Mouse (Mus musculus) testis, adult 2 months (tissue): Measurements from ENCODE around the gene Dnajb1. TPM values are rescaled to one million over a fixed set of nuclear protein-coding genes. Genes with fewer than 3 reads are reported as not detected.

Experiments
- H3K27ac ChIP-seq: fragments of 200-500 bp; 2 replicates; pipeline ENCODE4 v1.5.1; 2012; ENCODE audit warnings: low read depth, low read length; ENCODE audit not compliant: control insufficient read depth, insufficient read depth
- H3K27me3 ChIP-seq: fragments of 200-500 bp; 2 replicates; pipeline ENCODE4 v1.6.1; 2012; ENCODE audit warnings: mild to moderate bottlenecking, low read length, moderate library complexity; ENCODE audit not compliant: control insufficient read depth, insufficient read depth
- H3K36me3 ChIP-seq: fragments of 200-500 bp; 2 replicates; pipeline ENCODE4 v1.6.1; 2012; ENCODE audit warnings: mild to moderate bottlenecking, low read length; ENCODE audit not compliant: control insufficient read depth, insufficient read depth
- H3K4me1 ChIP-seq: fragments of 200-500 bp; 2 replicates; pipeline ENCODE4 v1.6.1; 2012; ENCODE audit warnings: low read length; ENCODE audit not compliant: control insufficient read depth, insufficient read depth
- H3K4me3 ChIP-seq: fragments of 200-500 bp; 2 replicates; pipeline ENCODE4 v1.5.1; 2012; ENCODE audit warnings: low read depth, mild to moderate bottlenecking, low read length, moderate library complexity, mixed read lengths; ENCODE audit not compliant: control insufficient read depth
- CTCF ChIP-seq: fragments of 200-500 bp; IDR thresholded peaks from 2 replicates; pipeline ENCODE4 v1.5.1; 2012; ENCODE audit warnings: low read depth, mild to moderate bottlenecking, inconsistent platforms, low read length, moderate library complexity; ENCODE audit not compliant: control insufficient read depth, insufficient read depth, insufficient replicate concordance
- POLR2A ChIP-seq: fragments of 200-500 bp; IDR thresholded peaks from 2 replicates; pipeline ENCODE4 v1.6.1; 2012; ENCODE audit warnings: low read depth, mild to moderate bottlenecking, inconsistent platforms, low read length, moderate library complexity; ENCODE audit not compliant: control insufficient read depth
- polyA plus RNA-seq: library from polyadenylated mRNA; depleted of rRNA; stranded (reverse); fragments of >200 nt; gene quantifications from 2 replicates; pipeline ENCODE4 v1.2.3, GENCODE M21; 2012

Dnajb1 gene
- polyA plus RNA-seq, 1 experiment: 203 TPM

- Histone ChIP-seq H3K4me1 (peaks cover 5% of the 10 kb centered on the region), H3K4me3 (no peak overlapping the region), H3K27ac (no peak overlapping the region)
Measured at GRCm38 (mm10) chr8:83579676-83580075, 28.3 kb upstream of the Dnajb1 start.

DNA sequence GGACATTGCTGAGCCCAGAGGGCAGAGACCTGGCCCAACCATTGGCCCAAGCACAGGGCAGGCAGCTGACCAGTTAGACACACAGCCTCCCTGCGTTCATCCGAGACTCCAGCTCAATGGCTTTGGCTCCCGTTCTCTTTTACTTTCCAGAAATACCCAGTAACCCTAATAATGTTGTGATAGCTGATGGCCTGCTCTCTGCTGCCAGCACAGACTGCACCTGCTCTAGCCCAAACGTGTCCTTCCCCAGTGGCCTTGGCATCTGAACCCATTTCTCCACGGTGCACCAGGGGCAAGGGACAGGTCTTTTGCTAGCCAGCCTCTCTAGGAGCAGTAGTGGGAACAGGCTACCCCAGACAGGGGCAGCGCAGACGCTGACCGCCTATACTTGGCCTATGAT is 27.2 kb upstream of the Dnajb1 start:
- no peak overlapping the region for H3K4me3 ChIP-seq
- H3K27ac ChIP-seq: no peak overlapping the region
- peaks cover 5% of the 10 kb centered on the region for H3K4me1 ChIP-seq
- no peak for TF ChIP-seq CTCF
- TF ChIP-seq POLR2A: no peak
- H3K36me3 ChIP-seq: no peaks in the 10 kb centered on the region
- no peaks in the 10 kb centered on the region for H3K27me3 ChIP-seq

More at GRCm38 (mm10) chr8:83579676-83580075, 28.3 kb upstream of the Dnajb1 start:
- TF ChIP-seq POLR2A (no peak), CTCF (no peak)
- Histone ChIP-seq H3K36me3 (no peaks in the 10 kb centered on the region), H3K27me3 (no peaks in the 10 kb centered on the region)

DNA sequence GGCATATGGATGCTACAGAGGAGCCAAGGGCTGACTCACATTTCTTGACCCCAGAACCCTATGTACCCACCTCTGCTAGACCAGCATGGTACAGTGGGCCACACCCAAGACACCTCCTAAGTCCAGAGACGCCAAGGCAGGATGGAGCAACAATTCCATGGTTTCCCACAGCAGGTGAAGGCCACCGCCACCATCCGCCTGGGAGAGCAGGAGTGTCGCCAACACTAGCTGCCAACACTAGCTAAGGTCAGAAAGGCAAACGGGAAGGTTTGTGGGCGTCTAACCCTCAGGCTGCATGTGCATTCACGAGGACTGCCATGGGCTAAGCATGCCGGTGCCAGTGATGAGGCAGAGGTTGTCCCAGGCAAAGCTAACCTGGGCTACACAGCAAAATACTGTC is 25.8 kb upstream of the Dnajb1 start:
- peaks cover 3% of the 10 kb centered on the region for H3K4me1 ChIP-seq
- no peak overlapping the region for H3K27ac ChIP-seq
- no peaks in the 10 kb centered on the region for H3K36me3 ChIP-seq
- TF ChIP-seq CTCF (no peak), POLR2A (no peak)
- no peaks in the 10 kb centered on the region for H3K27me3 ChIP-seq
- H3K4me3 ChIP-seq: no peak overlapping the region

DNA sequence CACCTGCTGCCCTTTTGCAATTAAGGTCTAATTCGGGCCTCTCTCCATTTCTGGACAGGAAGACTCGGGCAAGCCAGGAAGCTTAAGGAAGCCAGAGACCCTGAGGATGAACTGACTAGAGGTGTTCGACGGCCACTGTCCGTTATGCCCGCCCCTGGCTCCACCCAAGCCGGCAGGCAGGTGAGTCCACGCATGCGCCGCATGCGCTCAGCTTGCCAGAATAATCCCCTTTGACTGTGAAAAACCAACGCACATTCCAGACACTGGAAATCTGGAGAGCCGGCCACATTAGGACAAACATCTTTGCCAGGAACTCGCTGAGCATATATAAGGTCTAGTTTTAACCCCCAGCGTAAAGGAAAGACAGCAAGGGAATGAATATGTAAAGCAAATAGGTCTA is 24.8 kb upstream of the Dnajb1 start:
- no peaks in the 10 kb centered on the region for H3K27me3 ChIP-seq

GRCm38 (mm10) chr8:83584771-83585170 is 23.2 kb upstream of the Dnajb1 start:
- no peaks in the 10 kb centered on the region for H3K36me3 ChIP-seq
- no peak overlapping the region for H3K4me3 ChIP-seq
- TF ChIP-seq CTCF (no peak), POLR2A (no peak)
- no peaks in the 10 kb centered on the region for H3K27me3 ChIP-seq
- H3K4me1 ChIP-seq: no peaks in the 10 kb centered on the region; the same call in 1 of the 2 replicates
- no peak overlapping the region for H3K27ac ChIP-seq

More for the DNA sequence above, 24.8 kb upstream of the Dnajb1 start:
- Histone ChIP-seq H3K4me3 (no peak overlapping the region), H3K36me3 (no peaks in the 10 kb centered on the region), H3K27ac (no peak overlapping the region), H3K4me1 (peaks cover 3% of the 10 kb centered on the region)
- TF ChIP-seq CTCF (no peak), POLR2A (no peak)

DNA sequence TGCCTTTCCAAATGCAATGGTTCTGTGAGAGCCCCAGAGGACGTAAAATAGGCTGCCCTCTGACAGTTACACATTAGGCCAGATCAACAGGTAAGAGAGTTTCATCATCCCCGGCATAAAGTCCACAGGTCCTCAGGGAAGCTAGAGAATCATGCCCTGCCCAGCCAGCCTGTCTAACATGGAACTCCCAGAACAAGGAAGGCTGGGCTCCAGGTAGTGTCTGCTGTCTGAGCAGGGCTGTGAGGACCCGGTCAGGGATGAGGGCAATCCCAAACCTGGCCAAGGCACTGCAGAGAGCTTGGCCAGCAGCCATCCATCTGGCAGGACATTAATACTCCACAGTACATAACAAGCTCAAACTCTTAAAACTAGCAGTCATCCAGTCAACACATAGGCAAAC is 22.7 kb upstream of the Dnajb1 start:
- TF ChIP-seq POLR2A (no peak), CTCF (no peak)
- Histone ChIP-seq H3K36me3 (no peaks in the 10 kb centered on the region), H3K27me3 (no peaks in the 10 kb centered on the region), H3K4me1 (no peaks in the 10 kb centered on the region; the same call in 1 of the 2 replicates), H3K27ac (no peak overlapping the region), H3K4me3 (no peak overlapping the region)

- H3K36me3 ChIP-seq: no peaks in the 10 kb centered on the region
- no peaks in the 10 kb centered on the region for H3K4me1 ChIP-seq
- TF ChIP-seq POLR2A: no peak
- TF ChIP-seq CTCF: no peak
- H3K4me3 ChIP-seq: no peak overlapping the region
- no peaks in the 10 kb centered on the region for H3K27me3 ChIP-seq
- H3K27ac ChIP-seq: no peak overlapping the region
Measured at GRCm38 (mm10) chr8:83587644-83588043, 20.3 kb upstream of the Dnajb1 start.

DNA sequence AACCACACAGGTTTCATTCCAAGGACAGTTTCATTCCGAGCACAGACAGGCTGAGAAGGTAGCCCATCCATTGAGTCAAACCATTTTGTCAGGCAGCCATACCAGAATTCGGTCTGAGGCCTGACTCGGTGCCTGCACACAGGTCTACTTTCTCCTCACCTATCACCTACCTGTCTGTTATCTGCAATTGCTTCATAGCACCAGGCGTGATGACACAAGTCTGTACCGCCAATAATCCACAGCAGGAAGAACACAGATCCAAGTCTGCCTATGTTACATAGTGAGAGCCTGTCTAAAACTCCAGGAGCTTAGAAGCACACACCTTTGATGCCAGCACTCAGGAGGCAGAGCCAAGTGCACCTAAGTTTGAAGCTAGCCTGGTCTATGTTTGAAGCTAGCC is 19.1 kb upstream of the Dnajb1 start:
- TF ChIP-seq POLR2A: no peak
- no peak for TF ChIP-seq CTCF
- no peaks in the 10 kb centered on the region for H3K36me3 ChIP-seq
- no peak overlapping the region for H3K27ac ChIP-seq
- no peak overlapping the region for H3K4me3 ChIP-seq
- H3K27me3 ChIP-seq: no peaks in the 10 kb centered on the region
- H3K4me1 ChIP-seq: peaks cover 3% of the 10 kb centered on the region
